Mouse (Mus musculus) heart, postnatal 0 days (tissue): ENCODE measurements around the gene Fhit. TPM values are rescaled to one million over a fixed set of nuclear protein-coding genes. Genes with fewer than 3 reads are reported as not detected.

ENCODE experiments used
- ATAC-seq: fragments of 200-750 bp; cut with Nextera tagmentation; 2 replicates; pipeline ENCODE4 v1.8.0; 2017; ENCODE audit warnings: low read depth, moderate number of reproducible peaks, moderate library complexity; ENCODE audit not compliant: insufficient read depth
- DNase-seq: peaks from one replicate; pipeline ENCODE4 v3.0.0-alpha.2; 2016; ENCODE audit warnings: low spot score
- H3K27ac ChIP-seq: fragments of 300-500 bp; sonication (generic); 2 replicates; pipeline ENCODE4 v1.5.1; 2014; ENCODE audit warnings: low read depth, mild to moderate bottlenecking
- H3K27me3 ChIP-seq: fragments of 300-500 bp; sonication (generic); 2 replicates; pipeline ENCODE4 v1.6.1; 2014; ENCODE audit warnings: low read length, mixed read lengths; ENCODE audit not compliant: control insufficient read depth, insufficient read depth
- H3K36me3 ChIP-seq: fragments of 300-500 bp; sonication (generic); replicated peaks from 2 replicates; pipeline ENCODE4 v1.6.1; 2014; ENCODE audit warnings: low read length, mixed read lengths; ENCODE audit not compliant: control insufficient read depth, insufficient read depth
- H3K4me1 ChIP-seq: fragments of 300-500 bp; sonication (generic); 2 replicates; pipeline ENCODE4 v1.6.1; 2014; ENCODE audit warnings: antibody characterized with exemption; ENCODE audit not compliant: control insufficient read depth, insufficient read depth
- H3K4me2 ChIP-seq: fragments of 300-500 bp; sonication (generic); 2 replicates; pipeline ENCODE4 v1.6.1; 2014; ENCODE audit warnings: low read depth, mild to moderate bottlenecking, low read length, moderate library complexity
- H3K4me3 ChIP-seq: fragments of 300-500 bp; sonication (generic); 2 replicates; pipeline ENCODE4 v1.5.1; 2014; ENCODE audit warnings: low read depth, low read length
- H3K9ac ChIP-seq: fragments of 300-500 bp; sonication (generic); replicated peaks from 2 replicates; pipeline ENCODE4 v1.6.1; 2014; ENCODE audit warnings: low read depth, low read length, mixed read lengths
- H3K9me3 ChIP-seq: fragments of 300-500 bp; sonication (generic); replicated peaks from 2 replicates; pipeline ENCODE4 v1.6.1; 2016; ENCODE audit warnings: low read length; ENCODE audit not compliant: control insufficient read depth
- CTCF ChIP-seq: IDR thresholded peaks from 2 replicates; pipeline ENCODE4 v1.5.1; 2016; ENCODE audit warnings: antibody characterized with exemption, control low read depth, low read depth
- EP300 ChIP-seq: IDR thresholded peaks from 2 replicates; pipeline ENCODE4 v1.6.1; 2016; ENCODE audit warnings: antibody characterized with exemption, low read depth
- WGBS: fragments of 180-500 bp; shearing (Covaris S2); extraction: QIAGEN DNeasy Blood & Tissue Kit; methylation state at CpG from one replicate; pipeline ENCODE4 v1.1.7; 2014; 5-methylcytosine and 5-hydroxymethylcytosine counted together
- polyA plus RNA-seq: library from polyadenylated mRNA; unstranded; fragments of >200 nt; fragmentation: Nextera tagmentation; extraction: Ambion mirVana; gene quantifications from 2 replicates; pipeline ENCODE4 v1.2.1, GENCODE M21; 2015
- total RNA-seq: library from RNA; depleted of rRNA; stranded (reverse); fragments of >200 nt; gene quantifications from 2 replicates; pipeline ENCODE4 v1.2.3, GENCODE M21; 2014; ENCODE audit warnings: low replicate concordance

Fhit gene
- total and polyA plus RNA-seq, 2 experiments from 2014 or later: 4.1 to 5.2 TPM

DNA sequence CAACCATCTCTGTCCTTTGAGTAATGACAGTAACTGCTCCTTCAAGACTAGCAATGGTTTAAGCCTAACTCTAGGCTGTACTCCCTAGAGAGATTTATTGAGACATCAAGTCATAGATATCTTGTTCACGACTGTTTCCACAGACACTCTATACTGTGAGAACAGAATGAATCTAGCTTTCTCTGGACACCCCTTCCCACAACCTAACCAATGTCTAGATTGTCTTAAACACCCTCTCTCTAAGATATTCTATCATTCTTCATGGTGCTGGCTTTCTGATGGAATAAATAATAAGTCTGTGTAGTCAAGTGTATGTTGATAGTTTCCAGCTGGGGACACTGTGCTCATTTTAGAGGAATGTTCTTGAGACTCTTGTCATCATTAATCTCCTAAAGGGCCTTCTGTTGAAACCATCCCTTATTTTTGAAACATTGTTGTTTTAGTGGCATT, 1148.0 kb downstream of the Fhit start:
- no peak overlapping the region for H3K27ac ChIP-seq
- no peak overlapping the region for H3K9ac ChIP-seq
- H3K36me3 ChIP-seq: no peaks in the 10 kb centered on the region
- no peak overlapping the region for H3K4me3 ChIP-seq
- TF ChIP-seq EP300 (no peak), CTCF (no peak)
- DNase-seq (no peak), ATAC-seq (no peak)
- WGBS: 57% methylated on average over 1 of the region's 1 CpGs
- no peaks in the 10 kb centered on the region for H3K27me3 ChIP-seq
- no peaks in the 10 kb centered on the region for H3K9me3 ChIP-seq
- H3K4me2 ChIP-seq: no peak overlapping the region
- peaks cover 6% of the 10 kb centered on the region; the same call in 1 of the 2 replicates for H3K4me1 ChIP-seq

DNA sequence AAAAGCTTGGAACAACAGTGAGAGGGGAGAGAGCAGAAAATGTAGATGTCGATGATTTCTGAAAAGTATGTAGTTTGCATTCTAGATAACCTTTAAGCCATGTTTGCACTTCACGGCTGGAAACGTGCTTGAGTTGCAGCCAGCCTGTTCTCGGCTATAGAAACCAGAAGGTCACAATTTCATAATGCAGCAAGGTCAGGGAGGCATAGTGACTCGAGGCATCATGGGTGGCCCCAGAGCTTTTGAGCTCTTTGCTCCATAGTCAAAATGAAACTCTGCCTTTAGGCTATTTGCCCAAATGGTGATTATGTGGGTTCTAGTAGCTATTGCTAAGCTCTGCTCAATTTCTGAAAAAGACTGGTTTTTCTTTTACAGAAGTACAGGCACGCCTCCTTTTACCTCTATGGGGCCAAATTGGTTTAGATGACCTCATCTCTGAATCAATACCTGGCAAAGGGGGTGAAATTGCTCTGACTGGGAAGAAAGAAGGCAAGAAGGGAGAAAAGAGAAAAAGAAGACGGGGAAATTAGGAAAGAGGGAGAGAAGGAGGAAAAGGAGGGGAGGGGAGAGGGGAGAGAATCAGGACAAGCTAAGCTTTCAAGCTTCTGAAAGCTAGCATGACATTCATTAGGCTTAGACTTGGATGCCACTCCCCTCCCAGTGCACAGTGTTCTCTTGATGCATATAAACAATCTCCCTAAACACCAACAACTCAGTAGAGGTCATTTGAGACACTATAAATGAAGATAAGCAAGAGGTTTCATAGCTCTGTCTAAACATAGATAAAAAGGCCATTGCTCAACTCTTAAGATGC, 1148.6 kb downstream of the Fhit start:
- DNase-seq (no peak), ATAC-seq (no peak)
- Histone ChIP-seq H3K4me2 (no peak overlapping the region), H3K27ac (no peak overlapping the region), H3K4me1 (peaks cover 6% of the 10 kb centered on the region; the same call in 1 of the 2 replicates), H3K9me3 (no peaks in the 10 kb centered on the region), H3K4me3 (no peak overlapping the region), H3K9ac (no peak overlapping the region), H3K36me3 (no peaks in the 10 kb centered on the region), H3K27me3 (no peaks in the 10 kb centered on the region)
- TF ChIP-seq EP300 (no peak), CTCF (no peak)
- 60% methylated on average over 7 of the region's 7 CpGs for WGBS

DNA sequence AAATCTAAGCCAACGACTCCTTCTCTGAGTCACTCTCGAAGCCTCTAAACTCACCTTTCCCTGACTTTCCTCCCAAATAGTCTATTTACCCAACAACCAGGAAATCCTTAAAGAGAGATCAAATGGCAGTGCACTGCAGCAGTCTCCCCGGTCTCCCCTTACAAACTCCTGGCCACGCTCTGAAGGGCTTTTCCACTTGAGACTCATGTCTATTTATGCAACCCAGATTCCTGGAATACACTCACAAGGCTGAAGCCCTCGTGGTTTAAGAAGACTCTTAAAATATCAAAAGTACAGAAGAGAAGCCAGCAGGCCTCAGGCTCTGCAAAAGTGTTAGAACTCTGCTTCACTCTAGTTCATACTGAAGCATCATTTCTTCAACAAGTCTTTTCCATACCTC, 1155.6 kb downstream of the Fhit start:
- Histone ChIP-seq H3K4me2 (no peak overlapping the region), H3K4me1 (no peaks in the 10 kb centered on the region), H3K9me3 (no peaks in the 10 kb centered on the region), H3K9ac (no peak overlapping the region), H3K27me3 (no peaks in the 10 kb centered on the region), H3K36me3 (no peaks in the 10 kb centered on the region), H3K4me3 (no peak overlapping the region), H3K27ac (no peak overlapping the region)
- TF ChIP-seq CTCF (no peak), EP300 (no peak)
- WGBS: 53% methylated on average over 5 of the region's 5 CpGs
- no peak for ATAC-seq
- peak; percentile 24 for DNase-seq

DNA sequence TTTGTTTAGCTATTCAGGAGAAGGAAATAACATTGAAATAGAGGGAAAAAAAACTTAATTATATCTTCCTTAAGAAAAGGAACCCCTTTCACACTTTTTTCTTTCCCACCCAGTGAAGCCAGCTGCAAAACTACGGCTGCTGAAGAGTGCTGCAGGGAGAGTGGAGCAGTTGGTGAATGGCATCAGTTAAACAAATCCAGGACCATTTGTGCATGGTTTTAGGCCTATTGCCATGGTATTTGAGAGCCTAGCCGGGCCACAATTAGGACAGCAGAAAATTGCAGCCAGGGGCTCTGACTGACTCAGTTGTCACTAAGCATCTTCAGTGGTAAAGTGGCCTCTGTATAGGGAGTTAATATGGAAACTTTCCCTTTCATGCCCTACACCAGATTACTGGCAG, 1158.0 kb downstream of the Fhit start:
- Histone ChIP-seq H3K4me3 (no peak overlapping the region), H3K27me3 (no peaks in the 10 kb centered on the region), H3K9ac (no peak overlapping the region), H3K4me1 (no peaks in the 10 kb centered on the region), H3K9me3 (no peaks in the 10 kb centered on the region), H3K4me2 (no peak overlapping the region), H3K36me3 (no peaks in the 10 kb centered on the region), H3K27ac (no peak overlapping the region)
- TF ChIP-seq EP300: no peak
- TF ChIP-seq CTCF: no peak
- ATAC-seq: no peak
- DNase-seq: no peak
- WGBS: 81% methylated on average over 2 of the region's 2 CpGs

DNA sequence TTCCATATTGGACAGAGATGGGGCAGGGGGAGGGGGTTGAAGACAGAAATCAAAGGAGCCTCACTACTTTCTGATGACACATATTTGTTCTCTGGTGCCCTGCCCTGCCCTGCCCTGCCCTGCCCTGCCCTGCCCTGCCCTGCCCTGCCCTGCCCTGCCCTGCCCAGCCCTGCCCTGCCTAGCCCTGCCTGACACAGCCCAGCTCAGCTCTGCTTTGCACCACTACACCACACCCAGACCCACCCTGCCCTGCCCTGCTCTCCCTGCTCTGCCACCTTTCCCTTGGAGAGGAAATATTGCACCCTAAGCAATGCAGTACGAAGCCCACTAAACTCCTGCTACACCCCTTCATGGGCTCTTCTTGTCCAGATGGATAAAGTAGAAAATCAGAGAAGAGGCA, 1171.2 kb downstream of the Fhit start:
- H3K4me2 ChIP-seq: no peak overlapping the region
- WGBS: 90% methylated on average over 1 of the region's 1 CpGs
- no peak for DNase-seq
- H3K27me3 ChIP-seq: no peaks in the 10 kb centered on the region
- ATAC-seq: no peak
- H3K9ac ChIP-seq: no peak overlapping the region
- H3K27ac ChIP-seq: no peak overlapping the region
- no peak overlapping the region for H3K4me3 ChIP-seq
- TF ChIP-seq EP300: no peak
- TF ChIP-seq CTCF: no peak
- H3K36me3 ChIP-seq: no peaks in the 10 kb centered on the region
- H3K9me3 ChIP-seq: no peaks in the 10 kb centered on the region
- H3K4me1 ChIP-seq: no peaks in the 10 kb centered on the region
